Mouse (Mus musculus) adrenal gland, postnatal 36 days (tissue): Measurements from ENCODE around the gene Ss18l2. TPM values are rescaled to one million over a fixed set of nuclear protein-coding genes. Genes with fewer than 3 reads are reported as not detected.

Experiments used
- DNase-seq, 2 experiments: peaks; one replicate each; pipeline ENCODE4 v3.0.0; 2021; ENCODE audit warnings: mixed read lengths in 1 of 2
- total RNA-seq, 2 experiments: library from RNA; stranded (reverse); gene quantifications; 2 replicates each; pipeline ENCODE4 v1.2.3; 2021

Ss18l2 gene
- total RNA-seq, 2 experiments from 2014 or later = 41.6 to 57.2 TPM

DNA sequence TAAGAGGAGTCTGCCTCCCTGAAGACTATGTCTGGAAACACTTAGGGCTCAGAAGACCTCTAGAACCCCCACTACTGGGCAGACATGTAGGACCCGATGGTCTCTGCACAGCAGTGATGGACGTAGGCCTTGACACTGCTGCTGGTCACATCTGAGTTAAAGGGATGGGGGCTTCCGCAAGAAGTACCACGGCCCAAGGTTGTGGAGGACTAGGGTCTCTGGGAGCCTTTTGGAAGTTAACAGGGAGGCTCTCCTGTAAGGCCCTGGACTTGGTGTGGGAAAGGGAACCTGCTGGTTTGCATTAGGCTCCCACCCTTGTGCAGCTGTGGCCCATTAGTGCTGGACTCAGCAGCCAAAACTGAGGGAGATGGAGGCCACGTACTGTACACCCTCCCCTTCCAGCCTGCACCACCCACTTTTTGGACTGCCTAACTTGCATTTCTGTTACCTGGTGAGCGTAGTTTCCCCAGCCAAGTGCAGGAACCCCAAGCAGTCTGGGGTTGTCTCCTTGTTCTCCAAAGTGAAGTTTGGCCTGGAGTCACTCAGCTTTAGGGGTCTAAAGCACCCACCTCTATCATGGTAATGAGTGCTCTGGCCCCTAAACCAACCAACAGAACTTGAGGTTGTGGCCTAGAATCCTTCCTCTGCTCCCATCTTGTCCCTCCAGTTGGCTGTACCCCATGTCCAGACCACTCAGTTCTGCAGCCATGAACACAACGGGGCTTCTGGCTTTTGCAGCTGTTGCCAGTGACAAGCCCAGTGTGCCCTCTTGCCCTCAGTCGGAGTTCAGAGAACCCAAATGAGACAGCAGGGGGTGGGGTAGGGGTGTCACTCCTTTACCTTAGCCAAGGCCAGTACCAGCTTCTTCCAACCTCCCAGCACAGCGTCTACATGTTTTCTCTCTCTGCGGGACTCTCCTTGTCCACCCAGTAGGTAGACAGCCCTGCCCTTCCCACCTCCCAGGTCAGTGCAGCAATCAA, 48.0 kb downstream of the Ss18l2 start:
- DNase-seq = no peak

DNA sequence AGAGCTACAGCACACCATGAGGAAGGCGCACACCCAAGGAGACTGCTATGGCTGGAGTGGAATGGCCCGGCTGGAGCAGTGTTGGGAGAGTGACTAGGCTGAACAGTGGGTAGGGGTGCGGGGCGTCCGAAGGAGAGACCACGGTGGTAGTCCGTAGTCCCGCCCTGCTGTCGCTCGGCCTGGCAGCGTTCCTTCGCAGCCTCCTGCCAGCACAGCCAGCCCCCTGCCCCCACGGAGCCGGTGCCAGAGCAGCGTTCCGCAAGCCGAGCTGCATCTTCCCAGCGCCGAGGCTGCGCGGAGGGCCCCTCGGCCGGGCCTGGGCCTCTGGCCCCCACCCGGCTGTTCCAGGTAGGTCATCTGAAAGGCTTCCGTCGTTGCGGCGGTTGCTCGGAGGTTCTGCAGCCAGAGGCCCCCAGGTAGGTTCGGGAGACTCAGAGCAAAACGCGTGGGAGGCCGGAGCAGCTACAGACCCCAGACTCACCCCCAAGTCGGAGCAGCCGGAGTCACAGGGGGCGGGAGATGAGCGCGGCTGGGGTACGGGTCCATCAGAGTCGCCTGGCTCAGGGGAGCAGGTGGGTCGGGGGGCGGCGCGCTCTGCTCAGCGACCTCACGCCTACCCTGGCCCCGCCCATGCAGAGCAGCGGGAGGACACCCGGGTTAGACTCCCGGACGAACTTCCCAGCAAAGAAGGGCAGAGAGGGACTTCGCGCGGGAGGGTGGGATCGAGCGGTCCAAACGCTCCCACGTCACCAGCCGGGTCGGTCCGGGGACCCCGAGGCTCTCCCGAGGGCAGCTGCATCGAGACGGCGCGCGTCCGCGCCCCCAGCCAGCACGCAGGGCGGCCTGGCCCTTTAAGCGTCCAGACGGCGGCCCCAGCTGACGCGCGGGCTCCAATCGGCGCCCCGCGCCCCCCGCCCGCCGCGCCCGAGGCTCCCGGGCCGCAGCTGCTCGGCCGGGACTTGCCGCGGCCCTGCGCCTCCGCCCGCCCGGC, 49.3 kb downstream of the Ss18l2 start, which contains the start of gene Zfp651:
Gene Zfp651 (plus strand): TSS at position 240 of the 991 bp plus-strand sequence.
- DNase-seq = peak; percentile 72 to 83

DNA sequence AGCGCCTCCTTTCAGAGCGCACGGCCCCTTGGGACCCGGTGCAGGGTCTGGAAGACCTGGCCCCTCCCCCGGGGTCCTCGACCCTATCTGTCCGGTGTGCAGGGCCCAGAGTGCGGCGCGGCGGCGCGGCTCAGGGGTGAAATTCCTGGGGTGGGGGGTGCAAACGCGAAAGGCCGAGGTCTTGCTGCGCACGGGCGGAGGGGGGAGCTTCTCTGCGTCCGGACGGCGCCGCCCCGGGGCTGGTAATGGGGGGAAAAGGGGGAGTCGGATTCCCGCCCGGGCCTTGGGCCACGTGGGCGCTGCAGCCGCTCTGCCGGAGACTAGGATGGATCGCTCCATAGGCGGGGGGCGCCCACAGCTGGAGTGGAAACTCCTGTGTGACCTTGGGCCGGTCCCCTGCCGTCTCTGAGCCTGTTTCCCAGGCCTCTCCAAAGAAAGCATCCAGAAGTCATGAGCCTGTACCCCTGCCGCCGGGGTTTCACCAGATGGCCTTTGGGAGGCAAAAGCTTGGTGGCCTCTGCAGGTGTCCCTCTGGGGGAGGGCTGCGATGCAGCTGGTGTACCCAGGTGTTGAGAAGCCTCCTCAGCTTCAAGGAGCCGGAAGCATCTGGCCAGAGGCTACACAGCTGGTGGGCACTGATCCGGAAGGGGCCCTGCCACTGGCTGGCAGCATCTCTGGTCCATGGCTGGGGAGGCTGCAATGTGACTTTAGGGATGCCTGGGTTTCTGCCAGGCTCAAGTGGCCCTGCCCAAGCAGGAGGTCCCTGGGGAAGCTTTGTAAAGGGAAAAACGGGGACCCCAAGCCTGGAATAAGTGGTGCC, 50.4 kb downstream of the Ss18l2 start:
- peak; percentile 77 to 85 for DNase-seq

DNA sequence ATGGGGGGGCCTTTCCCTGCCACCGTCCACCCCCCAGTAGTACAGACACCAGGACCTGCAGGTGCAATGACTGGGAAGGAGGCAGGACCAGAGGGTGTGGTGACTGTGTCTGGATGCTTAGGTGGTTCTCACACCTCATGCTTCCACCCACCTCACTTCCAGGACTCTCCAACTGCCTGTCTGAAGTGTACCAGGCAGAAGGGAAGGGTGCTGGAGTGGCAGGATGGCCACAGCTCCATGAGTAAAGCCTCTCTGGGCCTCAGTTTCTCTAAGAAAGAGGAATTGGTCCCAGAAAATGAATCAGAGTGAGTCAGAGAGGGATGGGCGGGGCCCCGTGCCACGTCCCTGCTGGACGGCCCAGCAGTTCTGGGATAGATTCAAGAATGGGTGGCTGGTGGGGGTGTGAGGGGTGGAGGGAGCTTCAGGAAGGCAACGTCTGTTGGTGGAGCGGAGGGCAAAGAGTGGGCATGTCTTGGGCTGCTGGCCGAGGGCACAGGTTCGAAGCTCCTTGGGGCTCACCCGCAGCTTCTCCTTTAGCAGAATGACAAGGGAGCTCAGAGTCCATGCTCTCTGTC, 51.0 kb downstream of the Ss18l2 start:
- DNase-seq = peak; percentile 62 to 77

DNA sequence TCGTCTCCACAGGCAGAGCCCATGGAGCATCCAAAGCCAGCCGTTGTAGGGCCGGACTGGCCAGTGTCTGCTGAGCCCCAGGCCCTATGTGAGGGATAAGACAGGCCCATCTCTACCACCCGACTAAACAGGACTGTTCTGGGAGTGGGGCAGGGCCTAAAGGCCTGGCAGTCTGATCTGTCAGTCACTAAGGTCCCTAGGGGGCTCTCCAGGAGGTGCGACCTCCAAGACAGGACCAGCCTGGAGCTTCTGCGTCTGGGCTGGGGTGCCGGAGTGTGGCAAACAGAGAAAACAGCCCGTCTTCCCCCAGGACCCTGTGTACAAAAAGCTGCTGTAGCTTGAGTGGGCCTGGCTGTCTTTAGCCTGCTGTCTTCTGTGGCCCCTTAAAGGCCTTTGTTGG, 51.7 kb downstream of the Ss18l2 start:
- DNase-seq = no peak

DNA sequence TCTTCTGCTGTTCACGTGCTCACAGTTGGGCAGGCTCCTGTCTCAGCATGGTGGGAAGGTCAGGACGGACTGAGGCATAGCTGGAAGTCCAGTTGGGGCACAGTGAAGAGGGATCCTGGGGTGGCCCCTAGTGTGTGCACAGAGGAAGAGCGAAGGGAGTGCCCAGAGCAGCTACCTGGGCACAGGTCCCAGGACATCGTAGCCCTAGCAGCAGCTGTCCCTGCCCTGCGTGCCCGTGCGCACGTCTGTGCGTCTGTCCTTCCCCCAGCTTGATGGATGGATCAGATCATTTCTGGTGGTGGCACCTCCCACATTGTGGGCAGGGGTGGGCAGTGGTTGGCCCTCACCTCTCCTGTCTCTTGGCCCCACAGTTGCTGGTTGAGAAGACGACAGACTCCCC, 52.1 kb downstream of the Ss18l2 start:
- DNase-seq = no peak

- no peak for DNase-seq
Observed at GRCm38 (mm10) chr9:121762761-121763160, 52.6 kb downstream of the Ss18l2 start.

Other genes with a start within 250 kb of the Ss18l2 start
- gene Cck, start 214.6 kb upstream of the Ss18l2 start, total RNA-seq = under 1 TPM in 1 of 2 experiments, not detected in 1; 0.99 TPM
- not detected for gene Lyzl4, start 68.2 kb upstream of the Ss18l2 start, total RNA-seq
- gene Vipr1, start 67.6 kb upstream of the Ss18l2 start, total RNA-seq = under 1 TPM; 0.26 to 0.40 TPM
- gene Sec22c, start 4.8 kb upstream of the Ss18l2 start, total RNA-seq = 1 to 10 TPM; 5.2 to 6.3 TPM
- 10 to 100 TPM; 58.2 to 90.2 TPM for gene Nktr, start 8.8 kb downstream of the Ss18l2 start, total RNA-seq
- gene Zfp651, start 49.0 kb downstream of the Ss18l2 start, total RNA-seq = 10 to 100 TPM; 40.5 to 49.7 TPM
- gene Klhl40, start 67.3 kb downstream of the Ss18l2 start, total RNA-seq = under 1 TPM in 1 of 2 experiments, not detected in 1; 0.16 TPM
- gene Hhatl, start 82.2 kb downstream of the Ss18l2 start, total RNA-seq = not detected
- 1 to 10 TPM; 1.0 to 1.1 TPM for gene Ccdc13, start 129.1 kb downstream of the Ss18l2 start, total RNA-seq
- 100 to 1,000 TPM in 1 of 2 experiments, 10 to 100 TPM in 1; 80.9 to 105 TPM for gene Higd1a, start 148.0 kb downstream of the Ss18l2 start, total RNA-seq
- gene Ackr2, start 188.0 kb downstream of the Ss18l2 start, total RNA-seq = under 1 TPM; 0.66 to 0.86 TPM
- under 1 TPM; 0.26 to 0.30 TPM for gene Cyp8b1, start 206.0 kb downstream of the Ss18l2 start, total RNA-seq
- gene Fam198a, start 240.7 kb downstream of the Ss18l2 start, total RNA-seq = 1 to 10 TPM; 1.4 to 1.5 TPM